Mouse (Mus musculus): ENCODE data around the gene Pgghg. TPM values are rescaled to one million over a fixed set of nuclear protein-coding genes. Genes with fewer than 3 reads are reported as not detected.

The Pgghg gene
- polyA plus RNA-seq, 1 experiment from 2014 or later, result 6.3 TPM

DNA sequence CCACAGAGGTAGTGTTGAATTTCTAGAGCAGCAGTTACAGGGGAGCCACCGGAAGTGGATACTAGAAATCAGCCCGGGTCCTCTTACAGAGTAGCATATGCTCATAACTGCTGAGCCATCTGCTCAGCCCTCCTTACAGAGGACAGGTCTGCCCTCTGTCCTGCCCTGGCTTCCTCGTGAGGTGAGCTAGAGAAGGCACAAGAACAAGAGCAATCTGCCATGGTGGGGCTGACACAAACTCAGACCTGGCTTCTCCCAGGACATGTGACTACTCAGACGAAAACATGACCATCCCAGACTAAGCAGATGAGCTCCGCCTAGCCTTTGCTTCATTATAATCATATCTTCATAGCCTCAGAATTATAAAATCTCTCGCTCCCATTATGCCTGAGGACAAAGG is 10.6 kb downstream of the Pgghg start:
- no peak overlapping the region for H3K9ac ChIP-seq (replicated peaks)
- no peaks in the 10 kb centered on the region for H3K9me3 ChIP-seq (ENCODE audit: low read length)
- H3K4me3 ChIP-seq (ENCODE audit: low read depth, low read length), result no peak overlapping the region
- DNase-seq (no peak), ATAC-seq (no peak)
- H3K4me1 ChIP-seq (ENCODE audit: insufficient read depth), result peaks cover 34% of the 10 kb centered on the region
- peaks cover 27% of the 10 kb centered on the region for H3K36me3 ChIP-seq (replicated peaks; ENCODE audit: insufficient read depth, low read length)
- TF ChIP-seq CTCF (IDR thresholded peaks at IDR 0.05; ENCODE audit: low read depth) (no peak), EP300 (IDR thresholded peaks at IDR 0.05; ENCODE audit: low read depth) (no peak)
- H3K4me2 ChIP-seq (ENCODE audit: low read depth, low read length), result no peak overlapping the region
- WGBS (ENCODE audit: insufficient replicate concordance), result 63% methylated on average over 6 of the region's 6 CpGs
- H3K27ac ChIP-seq (ENCODE audit: low read depth), result no peak overlapping the region
- H3K27me3 ChIP-seq (ENCODE audit: insufficient read depth, low read length), result no peaks in the 10 kb centered on the region

DNA sequence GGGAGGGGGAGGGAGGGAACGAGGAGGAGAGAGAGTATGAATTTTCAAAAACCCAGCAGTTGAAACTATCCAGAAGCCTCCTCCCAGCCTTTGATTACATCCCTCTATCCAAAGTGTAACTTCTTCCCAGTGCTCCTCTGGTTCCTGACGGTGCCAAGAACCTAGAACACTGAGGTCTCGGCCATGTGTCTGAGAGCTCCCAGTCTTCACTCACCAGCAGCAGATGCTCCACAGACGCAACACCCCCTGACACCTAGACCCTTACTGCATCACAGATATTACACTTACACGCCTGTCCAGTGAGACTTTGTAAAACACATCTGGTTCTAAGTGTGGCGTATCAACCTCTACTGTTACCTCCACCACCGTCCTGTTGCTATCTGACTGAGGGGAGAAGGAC is 11.2 kb downstream of the Pgghg start:
- 65% methylated on average over 7 of the region's 7 CpGs for WGBS (ENCODE audit: insufficient replicate concordance)
- Histone ChIP-seq H3K4me3 (ENCODE audit: low read depth, low read length) (no peak overlapping the region), H3K4me1 (ENCODE audit: insufficient read depth) (peaks cover 34% of the 10 kb centered on the region), H3K27ac (ENCODE audit: low read depth) (peak overlapping the region; percentile 22; the same call in 1 of the 2 replicates), H3K9me3 (ENCODE audit: low read length) (no peaks in the 10 kb centered on the region), H3K9ac (replicated peaks) (no peak overlapping the region), H3K27me3 (ENCODE audit: insufficient read depth, low read length) (no peaks in the 10 kb centered on the region), H3K4me2 (ENCODE audit: low read depth, low read length) (peak overlapping the region; percentile 80; the same call in 1 of the 2 replicates), H3K36me3 (replicated peaks; ENCODE audit: insufficient read depth, low read length) (peaks cover 27% of the 10 kb centered on the region)
- no peak for TF ChIP-seq EP300 (IDR thresholded peaks at IDR 0.05; ENCODE audit: low read depth)
- no peak for TF ChIP-seq CTCF (IDR thresholded peaks at IDR 0.05; ENCODE audit: low read depth)
- no peak for DNase-seq
- ATAC-seq, result no peak

DNA sequence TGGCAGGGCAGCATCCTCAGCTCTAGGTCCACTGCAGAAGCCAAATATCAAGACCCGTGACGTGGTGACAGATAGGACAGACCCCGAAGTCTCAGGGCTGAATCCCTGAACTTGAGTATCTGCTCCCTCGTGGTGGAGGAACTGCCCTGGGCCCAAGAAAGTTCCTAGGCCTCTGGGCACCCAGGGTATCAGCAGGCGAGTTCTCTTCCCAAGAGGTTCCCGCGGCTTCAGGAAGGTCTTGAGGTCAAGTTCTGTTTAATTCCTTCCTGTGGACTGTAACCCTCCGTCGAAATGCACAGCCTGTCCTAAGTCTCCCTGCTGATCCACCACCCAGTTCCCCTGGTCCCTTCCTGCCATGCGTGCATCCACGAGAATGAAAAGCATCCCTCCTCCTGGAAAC is 11.9 kb downstream of the Pgghg start:
- TF ChIP-seq EP300 (IDR thresholded peaks at IDR 0.05; ENCODE audit: low read depth), result no peak
- Histone ChIP-seq H3K4me2 (ENCODE audit: low read depth, low read length) (peak overlapping the region; percentile 80), H3K9ac (replicated peaks) (no peak overlapping the region; the same call in 1 of the 2 replicates), H3K4me3 (ENCODE audit: low read depth, low read length) (peak overlapping the region; percentile 66; the same call in 1 of the 2 replicates), H3K27me3 (ENCODE audit: insufficient read depth, low read length) (no peaks in the 10 kb centered on the region), H3K36me3 (replicated peaks; ENCODE audit: insufficient read depth, low read length) (peaks cover 22% of the 10 kb centered on the region), H3K9me3 (ENCODE audit: low read length) (no peaks in the 10 kb centered on the region), H3K4me1 (ENCODE audit: insufficient read depth) (peaks cover 34% of the 10 kb centered on the region), H3K27ac (ENCODE audit: low read depth) (peak overlapping the region; percentile 86)
- WGBS (ENCODE audit: insufficient replicate concordance), result 55% methylated on average over 11 of the region's 11 CpGs
- ATAC-seq, result no peak
- no peak for DNase-seq

DNA sequence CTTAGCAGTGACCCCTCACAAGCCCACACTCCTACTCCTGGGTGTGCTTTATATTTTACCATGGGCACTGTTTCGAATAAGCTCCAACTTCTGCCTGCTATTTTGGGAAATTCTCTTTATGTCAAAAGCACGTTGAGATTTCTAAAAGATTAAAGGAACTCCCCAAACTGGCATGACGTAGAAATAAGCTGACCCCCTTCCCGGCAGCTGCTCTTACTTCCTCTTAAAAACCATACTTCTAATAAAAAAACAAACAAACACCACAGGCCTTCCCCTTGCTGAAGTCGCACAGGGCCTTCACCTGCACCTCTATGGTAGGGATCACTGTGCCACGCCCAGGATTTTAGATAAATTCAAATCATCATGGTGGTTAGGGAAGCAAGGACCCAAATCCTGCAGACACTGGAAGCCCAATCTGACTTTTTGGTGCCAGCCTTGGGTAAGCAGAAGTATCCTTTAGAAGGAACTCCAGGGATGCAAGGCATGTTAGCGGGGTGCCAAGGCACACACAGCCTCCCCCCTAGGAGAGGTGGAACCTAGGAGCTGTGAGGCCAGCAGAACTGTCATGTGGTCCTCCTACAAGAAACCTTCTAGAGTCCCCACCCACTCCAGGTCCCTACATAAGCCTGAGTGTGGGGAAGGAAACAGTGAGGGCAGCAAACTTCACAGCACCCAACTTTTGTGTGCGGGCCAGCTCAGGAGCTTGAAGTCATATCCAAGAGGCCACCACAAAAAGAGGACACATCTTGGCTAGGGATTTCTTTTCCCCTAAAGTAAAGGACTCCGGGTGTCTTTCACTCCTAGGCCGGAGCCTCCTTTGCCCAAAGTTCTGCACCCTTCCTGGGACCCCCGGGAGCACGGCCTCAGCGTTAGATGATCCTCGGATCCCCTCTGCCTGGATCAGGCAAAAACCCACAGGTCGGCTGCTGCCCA is 12.9 kb downstream of the Pgghg start:
- no peak for ATAC-seq
- peak; percentile 33; the same call in 1 of the 2 replicates for TF ChIP-seq EP300 (IDR thresholded peaks at IDR 0.05; ENCODE audit: low read depth)
- no peak for TF ChIP-seq CTCF (IDR thresholded peaks at IDR 0.05; ENCODE audit: low read depth)
- DNase-seq, result no peak
- Histone ChIP-seq H3K4me2 (ENCODE audit: low read depth, low read length) (peak overlapping the region; percentile 80), H3K4me1 (ENCODE audit: insufficient read depth) (peaks cover 34% of the 10 kb centered on the region), H3K9me3 (ENCODE audit: low read length) (no peaks in the 10 kb centered on the region), H3K4me3 (ENCODE audit: low read depth, low read length) (peak overlapping the region; percentile 66), H3K36me3 (replicated peaks; ENCODE audit: insufficient read depth, low read length) (peaks cover 14% of the 10 kb centered on the region), H3K9ac (replicated peaks) (peak overlapping the region; percentile 72), H3K27ac (ENCODE audit: low read depth) (peak overlapping the region; percentile 86), H3K27me3 (ENCODE audit: insufficient read depth, low read length) (no peaks in the 10 kb centered on the region)
- 31% methylated on average over 15 of the region's 15 CpGs for WGBS (ENCODE audit: insufficient replicate concordance)

DNA sequence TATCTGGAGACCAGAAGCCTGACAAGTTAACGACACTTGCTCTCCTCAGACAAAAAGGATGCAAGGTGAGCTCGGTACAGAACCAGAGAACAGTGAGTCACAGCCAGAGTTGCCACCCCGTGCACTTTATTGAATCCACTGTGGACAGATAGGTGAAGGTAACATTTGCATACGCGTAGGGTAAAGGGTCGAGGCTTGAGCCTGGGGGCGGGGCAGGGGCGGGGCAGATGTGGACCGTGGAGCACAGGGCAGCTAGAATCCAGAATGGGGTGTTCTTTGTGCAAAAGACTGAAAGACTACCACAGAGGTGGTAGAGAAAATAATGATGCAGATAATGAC is 13.5 kb downstream of the Pgghg start:
- ATAC-seq (peak; percentile 59), DNase-seq (peak; percentile 83)
- peak overlapping the region; percentile 80 for H3K4me2 ChIP-seq (ENCODE audit: low read depth, low read length)
- no peaks in the 10 kb centered on the region for H3K9me3 ChIP-seq (ENCODE audit: low read length)
- H3K9ac ChIP-seq (replicated peaks), result peak overlapping the region; percentile 72
- 3% methylated on average over 9 of the region's 9 CpGs for WGBS (ENCODE audit: insufficient replicate concordance)
- TF ChIP-seq CTCF (IDR thresholded peaks at IDR 0.05; ENCODE audit: low read depth) (no peak), EP300 (IDR thresholded peaks at IDR 0.05; ENCODE audit: low read depth) (0 out of 2 replicates have a peak, but pooled peaks have one; percentile 29)
- peak overlapping the region; percentile 86 for H3K27ac ChIP-seq (ENCODE audit: low read depth)
- H3K27me3 ChIP-seq (ENCODE audit: insufficient read depth, low read length), result no peaks in the 10 kb centered on the region
- H3K4me1 ChIP-seq (ENCODE audit: insufficient read depth), result peaks cover 34% of the 10 kb centered on the region
- peaks cover 9% of the 10 kb centered on the region for H3K36me3 ChIP-seq (replicated peaks; ENCODE audit: insufficient read depth, low read length)
- peak overlapping the region; percentile 66 for H3K4me3 ChIP-seq (ENCODE audit: low read depth, low read length)

DNA sequence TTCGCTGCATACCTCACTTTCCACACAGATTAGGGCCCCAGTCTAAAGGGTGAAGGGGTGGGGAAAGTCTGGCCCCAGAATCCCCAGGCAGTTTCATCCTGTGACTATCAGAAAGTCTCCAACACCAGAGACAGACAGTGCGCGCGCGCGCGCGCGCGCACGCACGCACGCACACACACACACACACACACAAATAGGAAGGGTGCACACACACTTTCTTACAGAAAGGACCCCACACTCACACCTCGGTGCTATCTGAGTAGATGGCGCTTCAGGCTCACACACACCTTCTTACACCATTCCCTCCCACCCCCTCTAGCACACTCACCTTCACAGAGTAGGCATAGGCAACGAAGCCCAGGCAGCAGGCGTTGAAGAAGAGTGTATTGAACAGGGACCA is 14.2 kb downstream of the Pgghg start:
- H3K27ac ChIP-seq (ENCODE audit: low read depth), result peak overlapping the region; percentile 86
- H3K4me1 ChIP-seq (ENCODE audit: insufficient read depth), result peaks cover 34% of the 10 kb centered on the region
- no peaks in the 10 kb centered on the region for H3K27me3 ChIP-seq (ENCODE audit: insufficient read depth, low read length)
- H3K9me3 ChIP-seq (ENCODE audit: low read length), result no peaks in the 10 kb centered on the region
- H3K4me3 ChIP-seq (ENCODE audit: low read depth, low read length), result peak overlapping the region; percentile 66
- ATAC-seq, result peak; percentile 29
- H3K9ac ChIP-seq (replicated peaks), result peak overlapping the region; percentile 72
- peak overlapping the region; percentile 80 for H3K4me2 ChIP-seq (ENCODE audit: low read depth, low read length)
- 0% methylated on average over 17 of the region's 17 CpGs for WGBS (ENCODE audit: insufficient replicate concordance)
- peaks cover 4% of the 10 kb centered on the region for H3K36me3 ChIP-seq (replicated peaks; ENCODE audit: insufficient read depth, low read length)
- peak; percentile 49 for DNase-seq
- TF ChIP-seq EP300 (IDR thresholded peaks at IDR 0.05; ENCODE audit: low read depth), result no peak
- no peak for TF ChIP-seq CTCF (IDR thresholded peaks at IDR 0.05; ENCODE audit: low read depth)

All from liver, postnatal 0 days (tissue).